Mouse (Mus musculus) liver, postnatal 0 days (tissue): ENCODE data around the gene Rrnad1. TPM values are rescaled to one million over a fixed set of nuclear protein-coding genes. Genes with fewer than 3 reads are reported as not detected.

ENCODE experiments used
- ATAC-seq: fragments of 200-750 bp; cut with Nextera tagmentation; 2 replicates; pipeline ENCODE4 v1.8.0; 2017; ENCODE audit warnings: mild to moderate bottlenecking, moderate library complexity
- DNase-seq: peaks from one replicate; pipeline ENCODE4 v3.0.0-alpha.2; 2016
- H3K27ac ChIP-seq: fragments of 300-500 bp; sonication (generic); 2 replicates; pipeline ENCODE4 v1.5.1; 2014; ENCODE audit warnings: antibody characterized with exemption, moderate library complexity, mild to moderate bottlenecking, low read depth
- H3K27me3 ChIP-seq: fragments of 300-500 bp; sonication (generic); 2 replicates; pipeline ENCODE4 v1.6.1; 2014; ENCODE audit warnings: low read length, control low read depth, mixed read lengths; ENCODE audit not compliant: insufficient read depth
- H3K36me3 ChIP-seq: fragments of 300-500 bp; sonication (generic); replicated peaks from 2 replicates; pipeline ENCODE4 v1.6.1; 2014; ENCODE audit warnings: mild to moderate bottlenecking, control low read depth, low read length, moderate library complexity, mixed read lengths; ENCODE audit not compliant: insufficient read depth
- H3K4me1 ChIP-seq: fragments of 300-500 bp; sonication (generic); 2 replicates; pipeline ENCODE4 v1.6.1; 2014; ENCODE audit warnings: antibody characterized with exemption, mild to moderate bottlenecking, control low read depth; ENCODE audit not compliant: insufficient read depth
- H3K4me2 ChIP-seq: fragments of 300-500 bp; sonication (generic); 2 replicates; pipeline ENCODE4 v1.6.1; 2014; ENCODE audit warnings: low read depth, mild to moderate bottlenecking, low read length, moderate library complexity, mixed read lengths
- H3K4me3 ChIP-seq: fragments of 300-500 bp; sonication (generic); 2 replicates; pipeline ENCODE4 v1.5.1; 2014; ENCODE audit warnings: low read depth, low read length
- H3K9ac ChIP-seq: fragments of 300-500 bp; sonication (generic); replicated peaks from 2 replicates; pipeline ENCODE4 v1.6.1; 2014; ENCODE audit warnings: mild to moderate bottlenecking, moderate library complexity
- H3K9me3 ChIP-seq: fragments of 300-500 bp; sonication (generic); 2 replicates; pipeline ENCODE4 v1.6.1; 2016; ENCODE audit warnings: mild to moderate bottlenecking, control low read depth, low read length, mixed read lengths
- CTCF ChIP-seq: sonication (generic); IDR thresholded peaks from 2 replicates; pipeline ENCODE4 v1.5.1; 2016; ENCODE audit warnings: antibody characterized with exemption, low read depth
- EP300 ChIP-seq: IDR thresholded peaks from 2 replicates; pipeline ENCODE4 v1.6.1; 2016; ENCODE audit warnings: antibody characterized with exemption, low read depth, mild to moderate bottlenecking
- WGBS: fragments of 180-500 bp; shearing (Covaris S2); extraction: QIAGEN DNeasy Blood & Tissue Kit; methylation state at CpG from one replicate; pipeline ENCODE4 v1.1.7; 2014; ENCODE audit not compliant: insufficient replicate concordance; 5-methylcytosine and 5-hydroxymethylcytosine counted together
- polyA plus RNA-seq: library from polyadenylated mRNA; unstranded; fragments of >200 nt; fragmentation: Nextera tagmentation; extraction: Ambion mirVana; gene quantifications from 2 replicates; pipeline ENCODE4 v1.2.1, GENCODE M21; 2015

The Rrnad1 gene
- polyA plus RNA-seq, 1 experiment from 2014 or later: 4.3 TPM

DNA sequence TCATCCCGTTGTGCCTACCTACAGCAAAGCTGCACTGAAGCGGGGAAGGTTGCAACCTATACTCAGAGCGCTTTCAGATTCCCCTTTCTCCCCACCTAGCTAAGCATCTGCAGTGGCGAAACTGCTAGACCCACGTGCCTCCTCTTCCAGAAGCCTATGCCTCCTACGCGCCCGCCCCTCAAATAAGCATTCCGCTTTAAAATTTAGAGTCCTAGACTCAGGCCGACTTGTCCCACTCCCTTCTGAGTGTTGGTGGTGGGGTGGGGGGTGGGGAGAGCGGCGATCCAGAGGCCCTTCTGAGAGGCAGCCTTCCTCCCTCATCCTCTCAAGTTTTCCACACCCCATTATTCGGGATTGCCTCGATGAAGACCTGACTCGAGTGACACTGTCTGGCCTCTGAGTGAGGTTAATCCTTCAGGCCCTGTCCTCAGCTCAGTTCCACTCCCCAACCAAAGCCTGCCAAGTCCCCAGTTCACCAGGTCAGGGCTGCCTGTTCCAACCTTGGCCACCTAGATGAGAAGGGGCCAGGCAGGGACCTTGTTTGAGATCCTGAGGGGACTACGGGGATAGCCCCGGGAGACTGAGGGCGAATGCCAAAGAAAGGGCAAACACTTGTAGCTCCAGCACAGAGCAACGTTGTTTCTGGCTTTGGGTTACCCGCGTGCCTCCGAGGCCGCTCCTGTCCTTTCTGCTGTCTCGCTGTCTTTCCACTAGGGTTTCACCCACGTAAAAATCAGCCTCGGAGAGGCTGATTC is 16.7 kb upstream of the Rrnad1 start:
- peaks cover 62% of the 10 kb centered on the region for H3K27me3 ChIP-seq
- peaks cover 11% of the 10 kb centered on the region for H3K4me1 ChIP-seq
- H3K9me3 ChIP-seq: no peaks in the 10 kb centered on the region
- no peak overlapping the region for H3K9ac ChIP-seq
- 5% methylated on average over 26 of the region's 26 CpGs for WGBS
- TF ChIP-seq EP300: no peak
- no peak for TF ChIP-seq CTCF
- H3K27ac ChIP-seq: no peak overlapping the region
- H3K4me2 ChIP-seq: no peak overlapping the region; the same call in 1 of the 2 replicates
- ATAC-seq: no peak
- peak overlapping the region; percentile 5; the same call in 1 of the 2 replicates for H3K4me3 ChIP-seq
- DNase-seq: no peak
- peaks cover 4% of the 10 kb centered on the region; the same call in 1 of the 2 replicates for H3K36me3 ChIP-seq

DNA sequence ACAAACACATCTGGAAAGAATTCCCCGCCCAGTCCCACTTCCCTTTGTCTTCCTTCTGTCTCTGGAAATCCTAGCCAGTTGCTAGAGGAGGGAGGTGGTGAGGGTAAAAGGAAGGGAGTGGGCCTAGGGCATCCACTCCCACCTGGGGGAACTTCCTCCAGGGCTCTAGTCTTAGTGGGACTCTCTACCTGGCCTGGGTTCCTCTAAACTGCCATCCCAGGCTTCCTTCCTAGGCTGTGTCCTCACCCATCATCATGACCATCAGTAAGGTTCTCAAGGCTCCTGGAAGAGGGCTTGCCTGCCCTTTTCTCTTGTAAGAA is 16.0 kb upstream of the Rrnad1 start:
- Histone ChIP-seq H3K36me3 (peaks cover 11% of the 10 kb centered on the region), H3K4me1 (peaks cover 11% of the 10 kb centered on the region), H3K27ac (no peak overlapping the region), H3K4me2 (no peak overlapping the region), H3K4me3 (no peak overlapping the region), H3K9ac (no peak overlapping the region), H3K9me3 (no peaks in the 10 kb centered on the region), H3K27me3 (peaks cover 54% of the 10 kb centered on the region)
- 31% methylated on average over 1 of the region's 1 CpGs for WGBS
- ATAC-seq: no peak
- DNase-seq: no peak
- TF ChIP-seq CTCF (no peak), EP300 (no peak)

DNA sequence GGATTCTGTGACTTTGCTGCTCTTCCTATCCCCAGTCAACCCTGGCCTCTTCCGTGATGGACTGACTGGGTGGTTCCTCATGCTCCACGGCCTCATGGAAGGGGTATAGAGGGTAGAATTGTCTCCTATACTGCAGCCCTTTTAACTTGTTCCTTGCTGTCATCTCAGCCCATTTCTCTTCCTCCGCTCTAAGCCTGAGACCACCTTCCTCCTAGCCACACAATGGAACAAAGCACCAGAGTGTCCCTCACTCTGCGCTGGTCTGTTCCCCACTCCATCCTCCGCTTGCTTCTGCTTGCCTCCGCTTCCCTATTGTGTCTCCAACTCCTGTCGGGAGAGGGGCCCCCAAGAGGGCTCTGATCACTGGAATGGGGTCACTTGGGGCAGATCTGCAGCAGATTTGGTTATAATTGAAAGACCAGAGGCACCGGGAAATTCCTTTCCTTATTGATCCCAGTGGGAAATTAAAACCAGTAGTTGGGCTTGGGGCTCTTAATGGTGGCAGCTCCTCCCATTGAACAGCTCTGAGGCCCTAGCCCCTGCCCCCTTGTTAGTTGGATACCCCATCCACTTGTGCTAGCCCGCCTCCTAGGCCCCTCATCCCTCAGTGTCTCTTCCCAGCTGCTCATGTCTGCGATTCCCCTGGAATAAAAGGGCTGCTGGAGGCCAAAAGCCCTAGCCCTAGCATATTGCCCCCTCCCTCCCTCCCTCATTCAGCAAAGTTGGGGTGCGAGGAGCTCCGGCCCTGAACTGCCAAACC is 15.4 kb upstream of the Rrnad1 start:
- peaks cover 50% of the 10 kb centered on the region for H3K27me3 ChIP-seq
- no peak overlapping the region for H3K4me3 ChIP-seq
- H3K4me1 ChIP-seq: peaks cover 11% of the 10 kb centered on the region
- no peaks in the 10 kb centered on the region for H3K9me3 ChIP-seq
- H3K9ac ChIP-seq: no peak overlapping the region
- WGBS: 34% methylated on average over 12 of the region's 12 CpGs
- DNase-seq (no peak), ATAC-seq (no peak)
- peaks cover 16% of the 10 kb centered on the region for H3K36me3 ChIP-seq
- H3K4me2 ChIP-seq: no peak overlapping the region
- no peak for TF ChIP-seq CTCF
- no peak for TF ChIP-seq EP300
- no peak overlapping the region for H3K27ac ChIP-seq

DNA sequence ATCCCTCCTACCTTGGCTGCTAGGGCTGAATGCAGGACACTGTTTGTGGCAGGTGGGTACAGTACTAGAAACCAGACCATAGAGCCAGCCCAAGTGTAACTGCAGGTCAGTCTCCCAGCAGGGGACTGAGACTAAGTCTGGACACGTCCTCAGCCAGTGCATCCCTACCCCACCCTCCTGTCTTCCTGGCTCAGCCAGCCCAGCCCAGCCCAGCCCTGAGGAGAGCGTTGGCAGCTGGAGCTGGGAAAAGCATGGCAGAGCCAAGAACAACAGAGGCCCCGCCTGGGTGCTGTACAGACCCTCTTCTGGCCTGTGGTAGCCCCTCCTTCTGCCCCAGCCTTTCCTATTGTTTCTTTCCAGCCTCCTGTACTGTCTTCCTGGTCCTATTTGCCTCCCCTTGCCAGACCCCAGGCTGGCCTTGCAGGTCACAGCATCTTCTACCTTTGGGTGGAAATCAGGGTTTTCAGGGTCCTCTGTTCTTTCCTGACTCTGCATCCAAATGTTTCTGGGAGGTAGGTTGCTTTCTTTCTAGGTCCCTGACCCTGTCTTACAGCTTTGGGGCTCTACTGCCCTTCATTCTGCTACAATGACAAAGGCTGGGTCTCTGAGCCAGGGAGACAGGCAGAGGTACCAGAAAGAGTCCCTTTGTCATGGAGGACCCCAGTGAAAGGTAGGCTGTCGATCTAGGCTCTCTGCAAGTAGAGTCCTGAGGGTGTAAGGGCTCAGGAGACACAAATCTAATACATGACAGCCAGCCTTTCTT is 14.5 kb upstream of the Rrnad1 start:
- DNase-seq (no peak), ATAC-seq (no peak)
- Histone ChIP-seq H3K9ac (no peak overlapping the region), H3K4me3 (no peak overlapping the region), H3K9me3 (no peaks in the 10 kb centered on the region), H3K4me2 (no peak overlapping the region), H3K27me3 (peaks cover 44% of the 10 kb centered on the region), H3K36me3 (peaks cover 21% of the 10 kb centered on the region), H3K27ac (no peak overlapping the region), H3K4me1 (peaks cover 11% of the 10 kb centered on the region)
- TF ChIP-seq CTCF: no peak
- TF ChIP-seq EP300: no peak
- WGBS: 46% methylated on average over 4 of the region's 4 CpGs

DNA sequence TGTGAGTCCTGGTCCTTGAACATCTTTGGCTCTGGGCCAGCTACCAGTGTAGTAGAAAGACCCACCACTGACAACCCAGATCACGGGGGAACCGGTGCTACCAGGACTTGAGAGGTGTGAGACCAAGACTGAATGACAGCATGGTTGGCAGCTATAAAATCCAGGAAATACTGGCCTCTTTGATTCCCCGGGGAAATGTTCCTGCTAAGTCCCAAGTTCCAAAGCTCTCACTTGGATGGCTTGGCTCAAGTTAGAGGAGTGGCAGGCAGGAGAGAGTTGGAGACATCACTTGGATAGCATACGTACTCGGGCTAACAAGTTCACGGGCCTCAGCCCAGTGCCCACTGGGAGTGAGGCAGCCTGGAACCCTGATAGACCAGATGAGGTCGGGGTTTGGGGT is 13.1 kb upstream of the Rrnad1 start:
- Histone ChIP-seq H3K4me2 (no peak overlapping the region), H3K36me3 (peaks cover 31% of the 10 kb centered on the region), H3K27me3 (peaks cover 29% of the 10 kb centered on the region), H3K4me3 (no peak overlapping the region), H3K4me1 (peaks cover 11% of the 10 kb centered on the region), H3K9me3 (no peaks in the 10 kb centered on the region), H3K27ac (no peak overlapping the region), H3K9ac (no peak overlapping the region)
- ATAC-seq: no peak
- DNase-seq: no peak
- TF ChIP-seq CTCF: no peak
- TF ChIP-seq EP300: no peak
- 72% methylated on average over 7 of the region's 7 CpGs for WGBS

DNA sequence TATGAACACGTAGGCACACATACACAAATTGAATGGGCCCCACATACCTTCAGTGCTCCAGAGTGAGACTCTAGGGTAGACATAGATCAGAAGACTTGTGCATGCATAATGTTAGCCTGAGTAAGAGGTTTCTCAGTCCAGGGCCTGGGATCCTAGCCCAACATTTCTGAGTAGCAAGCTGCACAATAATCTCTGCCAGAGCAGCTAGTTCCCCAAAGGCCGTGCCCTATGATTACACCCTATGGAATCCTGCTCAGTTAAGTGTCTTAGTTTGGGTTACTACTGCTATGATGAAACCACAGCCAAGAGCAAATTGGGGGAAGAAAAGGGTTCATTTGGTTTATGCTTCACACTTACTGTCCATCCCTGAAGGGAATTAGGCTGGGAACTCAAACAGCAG is 12.0 kb upstream of the Rrnad1 start:
- no peak overlapping the region for H3K9ac ChIP-seq
- H3K4me1 ChIP-seq: 0 out of 2 replicates have a peak, but pooled peaks cover 2% of the 10 kb centered on the region
- no peaks in the 10 kb centered on the region for H3K9me3 ChIP-seq
- no peak overlapping the region for H3K4me2 ChIP-seq
- H3K36me3 ChIP-seq: peaks cover 43% of the 10 kb centered on the region
- 91% methylated on average over 2 of the region's 2 CpGs for WGBS
- no peak for ATAC-seq
- no peak overlapping the region for H3K4me3 ChIP-seq
- DNase-seq: no peak
- H3K27ac ChIP-seq: no peak overlapping the region
- TF ChIP-seq EP300 (no peak), CTCF (no peak)
- peaks cover 18% of the 10 kb centered on the region for H3K27me3 ChIP-seq
